Mouse (Mus musculus) ES-Bruce4 (cell line): Measurements from ENCODE around the gene Marf1.

ENCODE experiments used
- CTCF ChIP-seq: IDR thresholded peaks from one replicate; pipeline ENCODE4 v1.8.1; 2011; ENCODE audit warnings: low read depth, low read length
- POLR2A ChIP-seq: IDR thresholded peaks from one replicate; pipeline ENCODE4 v1.8.1; 2011; ENCODE audit warnings: low read length; ENCODE audit not compliant: insufficient read depth

DNA sequence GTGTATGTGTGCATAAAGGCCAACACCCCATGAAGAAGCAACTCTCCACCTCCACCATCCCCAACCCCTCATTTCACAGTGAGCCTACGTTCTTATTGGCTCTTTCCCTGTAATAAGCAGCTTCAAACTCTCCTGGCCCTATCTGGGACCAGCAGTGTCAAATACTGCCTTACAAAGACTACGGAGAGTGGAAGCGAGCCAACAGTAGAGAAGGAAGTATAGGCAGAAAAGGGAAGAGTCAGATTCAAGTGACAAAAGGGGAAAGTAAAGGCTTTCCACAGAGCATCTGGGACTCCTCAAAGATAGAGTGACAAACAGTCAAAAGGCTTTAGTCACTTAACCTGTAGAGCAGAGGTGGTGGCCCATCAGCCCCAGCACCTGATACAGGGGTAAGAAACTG lies 50.4 kb downstream of the Marf1 start:
- TF ChIP-seq POLR2A, result no peak
- no peak for TF ChIP-seq CTCF
